Mouse (Mus musculus): Measurements from ENCODE around the gene Afap1l2. TPM values are rescaled to one million over a fixed set of nuclear protein-coding genes. Genes with fewer than 3 reads are reported as not detected.
A peak's percentile ranks its signal among the peaks of the same experiment; 100 is the strongest.

The Afap1l2 gene
- polyA plus RNA-seq, 1 experiment = 2.1 TPM

GRCm38 (mm10) chr19:56908472-56909270 is 99.4 kb downstream of the Afap1l2 start:
- WGBS = 68% methylated on average over 17 of the region's 17 CpGs
- DNase-seq (ENCODE audit: low read depth, low spot score) = no peak

- no peak for DNase-seq (ENCODE audit: low read depth, low spot score)
- WGBS = 59% methylated on average over 3 of the region's 3 CpGs
Observed at GRCm38 (mm10) chr19:56907850-56908249, 100.2 kb downstream of the Afap1l2 start.

- DNase-seq (ENCODE audit: low read depth, low spot score) = no peak
- WGBS = 77% methylated on average over 7 of the region's 7 CpGs
Observed at GRCm38 (mm10) chr19:56905395-56905794, 102.6 kb downstream of the Afap1l2 start.

- WGBS = 70% methylated on average over 3 of the region's 3 CpGs
- no peak for DNase-seq (ENCODE audit: low read depth, low spot score)
Observed at GRCm38 (mm10) chr19:56904095-56904494, 103.9 kb downstream of the Afap1l2 start.

- 87% methylated on average over 16 of the region's 16 CpGs for WGBS
- no peak for DNase-seq (ENCODE audit: low read depth, low spot score)
Observed at GRCm38 (mm10) chr19:56897654-56898053, 110.4 kb downstream of the Afap1l2 start.

- DNase-seq (ENCODE audit: low read depth, low spot score) = no peak
- 78% methylated on average over 5 of the region's 5 CpGs for WGBS
Observed at GRCm38 (mm10) chr19:56893326-56893725, 114.7 kb downstream of the Afap1l2 start.

- WGBS = 93% methylated on average over 5 of the region's 5 CpGs
- DNase-seq (ENCODE audit: low read depth, low spot score) = no peak
Observed at GRCm38 (mm10) chr19:56892586-56892985, 115.4 kb downstream of the Afap1l2 start.

- WGBS = 70% methylated on average over 2 of the region's 2 CpGs
- DNase-seq (ENCODE audit: low read depth, low spot score) = no peak
Observed at GRCm38 (mm10) chr19:56891438-56891837, 116.6 kb downstream of the Afap1l2 start.

GRCm38 (mm10) chr19:56888654-56889053 is 119.4 kb downstream of the Afap1l2 start:
- 76% methylated on average over 5 of the region's 5 CpGs for WGBS
- no peak for DNase-seq (ENCODE audit: low read depth, low spot score)

- no peak for DNase-seq (ENCODE audit: low read depth, low spot score)
- WGBS = 82% methylated on average over 10 of the region's 10 CpGs
Observed at GRCm38 (mm10) chr19:56887879-56888278, 120.1 kb downstream of the Afap1l2 start.

GRCm38 (mm10) chr19:56877364-56877763 is 130.7 kb downstream of the Afap1l2 start:
- DNase-seq (ENCODE audit: low read depth, low spot score) = no peak
- 72% methylated on average over 6 of the region's 6 CpGs for WGBS

GRCm38 (mm10) chr19:56874601-56875315 is 133.3 kb downstream of the Afap1l2 start:
- DNase-seq (ENCODE audit: low read depth, low spot score) = no peak
- 5% methylated on average over 30 of the region's 30 CpGs for WGBS

GRCm38 (mm10) chr19:56873816-56874600 is 134.0 kb downstream of the Afap1l2 start, which contains the start of gene Vwa2:
Vwa2 (plus strand) TSS chr19:56874249.
- WGBS = 2% methylated on average over 71 of the region's 71 CpGs
- peak; percentile 29 for DNase-seq (ENCODE audit: low read depth, low spot score)

- WGBS = 45% methylated on average over 4 of the region's 4 CpGs
- DNase-seq (ENCODE audit: low read depth, low spot score) = no peak
Observed at GRCm38 (mm10) chr19:56867701-56868100, 140.3 kb downstream of the Afap1l2 start.

Other genes starting within 250 kb of the Afap1l2 start
- gene Ccdc186, start 186.0 kb downstream of the Afap1l2 start, polyA plus RNA-seq (2012; rRNA removed) = 4.1 and 6.1 TPM in 2 replicates
- 0.17 and 0.52 TPM in 2 replicates for gene Tdrd1, start 182.0 kb downstream of the Afap1l2 start, polyA plus RNA-seq (2012; rRNA removed)
- 0.73 and 0.95 TPM in 2 replicates for gene Vwa2, start 134.0 kb downstream of the Afap1l2 start, polyA plus RNA-seq (2012; rRNA removed)

Data from large intestine, adult 2 months (tissue).